Mouse (Mus musculus): ENCODE data around the gene Gm28038. TPM values are rescaled to one million over a fixed set of nuclear protein-coding genes. Genes with fewer than 3 reads are reported as not detected.
A peak's percentile ranks its signal among the peaks of the same experiment; 100 is the strongest.

The Gm28038 gene
- polyA plus RNA-seq, 1 experiment from 2014 or later, result not detected

DNA sequence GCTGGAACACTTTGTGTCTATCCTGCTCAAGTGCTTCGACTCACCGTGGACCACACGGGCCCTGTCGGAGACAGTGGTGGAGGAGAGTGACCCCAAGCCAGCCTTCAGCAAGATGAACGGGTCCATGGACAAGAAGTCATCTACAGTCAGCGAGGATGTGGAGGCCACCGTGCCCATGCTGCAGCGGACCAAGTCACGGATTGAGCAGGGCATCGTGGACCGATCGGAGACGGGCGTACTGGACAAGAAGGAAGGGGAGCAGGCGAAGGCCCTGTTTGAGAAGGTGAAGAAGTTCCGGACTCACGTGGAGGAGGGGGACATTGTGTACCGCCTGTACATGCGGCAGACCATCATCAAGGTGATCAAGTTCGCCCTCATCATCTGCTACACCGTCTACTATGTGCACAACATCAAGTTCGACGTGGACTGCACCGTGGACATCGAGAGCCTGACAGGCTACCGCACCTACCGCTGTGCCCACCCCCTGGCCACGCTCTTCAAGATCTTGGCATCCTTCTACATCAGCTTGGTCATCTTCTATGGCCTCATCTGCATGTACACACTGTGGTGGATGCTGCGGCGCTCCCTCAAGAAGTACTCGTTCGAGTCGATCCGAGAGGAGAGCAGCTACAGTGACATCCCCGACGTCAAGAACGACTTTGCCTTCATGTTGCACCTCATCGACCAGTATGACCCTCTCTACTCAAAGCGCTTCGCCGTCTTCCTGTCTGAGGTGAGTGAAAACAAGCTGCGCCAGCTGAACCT lies 25.0 kb upstream of the Gm28038 start:
- Histone ChIP-seq H3K4me3 (ENCODE audit: low read length) (no peak overlapping the region), H3K4me2 (ENCODE audit: low read depth, low read length) (no peak overlapping the region), H3K36me3 (ENCODE audit: control insufficient read depth, insufficient read depth, low read length) (peaks cover 23% of the 10 kb centered on the region), H3K4me1 (ENCODE audit: control insufficient read depth, insufficient read depth, low read length) (peaks cover 18% of the 10 kb centered on the region), H3K27me3 (replicated peaks; ENCODE audit: control insufficient read depth, insufficient read depth, low read length) (no peaks in the 10 kb centered on the region), H3K27ac (ENCODE audit: low read length) (no peak overlapping the region), H3K9ac (ENCODE audit: low read depth, low read length) (no peak overlapping the region), H3K9me3 (ENCODE audit: control insufficient read depth, low read length) (no peaks in the 10 kb centered on the region)
- ATAC-seq, result no peak
- WGBS, result 96% methylated on average over 42 of the region's 42 CpGs

DNA sequence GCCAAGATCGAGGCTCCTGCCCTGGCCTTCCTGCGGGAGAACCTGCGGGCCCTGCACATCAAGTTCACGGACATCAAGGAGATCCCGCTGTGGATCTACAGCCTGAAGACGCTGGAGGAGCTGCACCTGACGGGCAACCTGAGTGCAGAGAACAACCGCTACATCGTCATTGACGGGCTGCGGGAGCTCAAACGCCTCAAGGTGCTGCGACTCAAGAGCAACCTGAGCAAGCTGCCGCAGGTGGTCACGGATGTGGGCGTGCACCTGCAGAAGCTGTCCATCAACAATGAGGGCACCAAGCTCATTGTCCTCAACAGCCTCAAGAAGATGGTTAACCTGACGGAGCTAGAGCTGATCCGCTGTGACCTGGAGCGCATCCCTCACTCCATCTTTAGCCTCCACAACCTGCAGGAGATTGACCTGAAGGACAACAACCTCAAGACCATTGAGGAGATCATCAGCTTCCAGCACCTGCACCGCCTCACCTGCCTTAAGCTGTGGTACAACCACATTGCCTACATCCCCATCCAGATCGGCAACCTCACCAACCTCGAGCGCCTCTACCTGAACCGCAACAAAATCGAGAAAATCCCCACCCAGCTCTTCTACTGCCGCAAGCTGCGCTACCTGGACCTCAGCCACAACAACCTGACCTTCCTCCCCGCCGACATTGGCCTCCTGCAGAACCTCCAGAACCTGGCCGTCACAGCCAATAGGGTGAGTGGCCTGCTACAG lies 24.1 kb upstream of the Gm28038 start:
- Histone ChIP-seq H3K27ac (ENCODE audit: low read length) (no peak overlapping the region), H3K36me3 (ENCODE audit: control insufficient read depth, insufficient read depth, low read length) (peaks cover 23% of the 10 kb centered on the region)

DNA sequence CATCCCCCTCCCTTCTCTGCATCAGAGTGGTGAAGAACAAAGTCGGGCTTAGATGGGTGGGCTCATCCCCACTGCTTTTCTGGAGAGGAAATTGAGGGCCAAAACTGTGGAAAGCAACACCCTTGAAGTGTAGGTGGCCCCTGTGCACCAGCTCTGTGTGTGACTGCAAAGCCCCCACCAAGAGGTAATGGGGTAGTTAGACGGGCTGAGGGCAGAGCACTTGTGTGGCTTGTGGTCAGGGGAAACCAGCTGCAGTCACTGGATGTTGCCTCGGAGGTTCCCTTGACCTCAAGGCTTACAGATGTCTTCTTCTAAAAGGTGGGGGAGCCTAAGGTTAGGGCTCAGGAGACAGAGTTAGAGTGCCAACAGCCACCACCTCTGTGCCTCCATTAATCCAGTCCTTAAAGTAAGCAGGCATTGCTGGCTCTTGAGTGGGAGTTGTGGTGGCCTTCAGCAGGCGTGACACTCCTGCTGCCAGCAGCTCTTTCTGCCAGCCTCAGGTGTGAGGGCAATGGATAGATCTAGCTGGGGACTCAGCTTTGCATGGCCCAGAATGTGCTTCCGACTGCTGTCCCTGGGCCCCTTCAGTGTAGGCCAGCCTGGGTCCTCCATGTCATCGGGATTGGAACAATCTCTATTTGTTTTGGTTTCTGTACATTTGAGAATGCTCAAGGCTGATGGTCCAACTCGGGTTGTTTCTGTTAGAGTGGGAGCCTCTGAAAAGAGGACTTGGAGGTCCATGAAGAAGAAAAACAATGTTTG lies 23.0 kb upstream of the Gm28038 start:
- Histone ChIP-seq H3K27me3 (replicated peaks; ENCODE audit: control insufficient read depth, insufficient read depth, low read length) (no peaks in the 10 kb centered on the region), H3K27ac (ENCODE audit: low read length) (no peak overlapping the region), H3K4me1 (ENCODE audit: control insufficient read depth, insufficient read depth, low read length) (peaks cover under 1% of the 10 kb centered on the region), H3K4me3 (ENCODE audit: low read length) (no peak overlapping the region), H3K9ac (ENCODE audit: low read depth, low read length) (no peak overlapping the region), H3K9me3 (ENCODE audit: control insufficient read depth, low read length) (no peaks in the 10 kb centered on the region), H3K36me3 (ENCODE audit: control insufficient read depth, insufficient read depth, low read length) (peaks cover 23% of the 10 kb centered on the region), H3K4me2 (ENCODE audit: low read depth, low read length) (no peak overlapping the region)
- ATAC-seq, result no peak
- WGBS, result 81% methylated on average over 7 of the region's 7 CpGs

More for the DNA sequence above, 24.1 kb upstream of the Gm28038 start:
- H3K9me3 ChIP-seq (ENCODE audit: control insufficient read depth, low read length), result no peaks in the 10 kb centered on the region
- no peak overlapping the region for H3K4me2 ChIP-seq (ENCODE audit: low read depth, low read length)
- no peak overlapping the region for H3K9ac ChIP-seq (ENCODE audit: low read depth, low read length)
- H3K4me1 ChIP-seq (ENCODE audit: control insufficient read depth, insufficient read depth, low read length), result peaks cover 11% of the 10 kb centered on the region
- H3K4me3 ChIP-seq (ENCODE audit: low read length), result no peak overlapping the region
- no peak for ATAC-seq
- 96% methylated on average over 30 of the region's 30 CpGs for WGBS
- no peaks in the 10 kb centered on the region for H3K27me3 ChIP-seq (replicated peaks; ENCODE audit: control insufficient read depth, insufficient read depth, low read length)

DNA sequence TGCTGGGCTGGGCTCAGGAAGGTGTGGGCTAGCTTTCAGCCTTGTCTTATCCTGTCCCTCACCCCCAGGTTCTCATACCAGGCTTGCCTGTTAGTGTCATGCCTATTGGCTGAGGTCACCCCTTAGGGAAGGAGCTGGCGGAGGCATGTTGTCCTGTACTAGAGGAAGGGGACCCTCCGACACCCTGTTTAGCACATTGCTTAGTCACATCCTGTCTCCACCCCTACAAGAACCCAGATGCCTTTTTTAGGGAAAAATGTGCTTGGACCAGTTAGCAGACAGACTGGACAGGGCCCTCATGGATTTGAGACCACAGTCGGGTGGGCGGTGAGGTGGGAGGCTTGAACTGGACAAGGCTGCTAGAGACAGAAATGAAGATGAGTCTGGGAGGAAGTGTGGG lies 22.2 kb upstream of the Gm28038 start:
- peaks cover 28% of the 10 kb centered on the region for H3K36me3 ChIP-seq (ENCODE audit: control insufficient read depth, insufficient read depth, low read length)
- H3K4me1 ChIP-seq (ENCODE audit: control insufficient read depth, insufficient read depth, low read length), result peaks cover 3% of the 10 kb centered on the region; the same call in 1 of the 2 replicates
- peak; percentile 35; the same call in 1 of the 2 replicates for ATAC-seq
- WGBS, result 68% methylated on average over 4 of the region's 4 CpGs
- no peaks in the 10 kb centered on the region for H3K9me3 ChIP-seq (ENCODE audit: control insufficient read depth, low read length)
- no peak overlapping the region for H3K27ac ChIP-seq (ENCODE audit: low read length)
- H3K9ac ChIP-seq (ENCODE audit: low read depth, low read length), result no peak overlapping the region
- H3K4me2 ChIP-seq (ENCODE audit: low read depth, low read length), result no peak overlapping the region
- no peaks in the 10 kb centered on the region for H3K27me3 ChIP-seq (replicated peaks; ENCODE audit: control insufficient read depth, insufficient read depth, low read length)
- H3K4me3 ChIP-seq (ENCODE audit: low read length), result no peak overlapping the region

DNA sequence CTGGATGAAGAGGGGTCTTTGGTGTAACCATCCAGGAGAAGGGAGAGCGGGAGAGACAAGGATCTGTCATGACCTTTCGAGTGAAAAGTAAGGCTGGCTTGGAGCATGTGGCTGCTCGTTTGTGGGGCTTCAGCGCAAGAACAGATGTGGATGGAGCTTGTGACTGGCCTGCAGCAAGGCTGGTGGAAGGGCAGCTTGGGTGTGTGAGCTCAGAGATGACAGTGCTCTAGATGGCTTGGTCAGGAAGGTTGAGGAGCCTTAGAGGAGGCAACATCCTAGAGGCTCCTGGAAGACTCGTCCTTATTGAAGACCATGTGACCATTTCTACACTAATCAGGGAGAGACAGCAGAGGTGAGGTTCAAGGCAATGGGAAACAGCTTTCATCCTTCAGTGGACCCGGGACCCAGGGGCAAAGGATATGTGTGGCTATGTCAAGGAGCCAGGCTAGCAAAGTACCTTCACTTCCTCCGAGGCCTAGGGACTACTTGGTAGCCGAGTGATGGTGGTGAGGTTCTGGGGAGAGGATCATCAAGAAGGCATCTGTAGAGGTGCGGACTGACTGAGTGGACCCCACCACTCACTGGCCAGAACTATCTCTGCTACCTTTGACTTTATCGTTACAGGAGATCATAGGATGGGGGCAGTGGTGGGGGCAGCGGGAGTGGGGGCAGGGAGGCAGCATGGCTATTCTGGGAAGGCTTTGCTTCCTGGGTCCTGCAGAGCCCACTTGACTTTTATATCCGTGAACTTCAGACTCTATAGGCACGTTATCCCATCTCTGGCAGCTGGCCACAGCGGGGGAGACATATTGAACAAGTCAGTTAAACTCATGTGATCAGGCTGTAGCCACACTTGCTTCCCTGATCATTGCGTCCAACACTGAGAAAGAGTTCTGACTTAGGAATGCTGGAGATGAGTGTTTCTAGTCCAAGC lies 21.4 kb upstream of the Gm28038 start:
- Histone ChIP-seq H3K4me1 (ENCODE audit: control insufficient read depth, insufficient read depth, low read length) (peaks cover 3% of the 10 kb centered on the region; the same call in 1 of the 2 replicates), H3K27me3 (replicated peaks; ENCODE audit: control insufficient read depth, insufficient read depth, low read length) (no peaks in the 10 kb centered on the region), H3K9ac (ENCODE audit: low read depth, low read length) (no peak overlapping the region), H3K27ac (ENCODE audit: low read length) (no peak overlapping the region), H3K9me3 (ENCODE audit: control insufficient read depth, low read length) (no peaks in the 10 kb centered on the region), H3K36me3 (ENCODE audit: control insufficient read depth, insufficient read depth, low read length) (peaks cover 30% of the 10 kb centered on the region), H3K4me2 (ENCODE audit: low read depth, low read length) (no peak overlapping the region), H3K4me3 (ENCODE audit: low read length) (no peak overlapping the region)
- ATAC-seq, result no peak
- 83% methylated on average over 15 of the region's 15 CpGs for WGBS

DNA sequence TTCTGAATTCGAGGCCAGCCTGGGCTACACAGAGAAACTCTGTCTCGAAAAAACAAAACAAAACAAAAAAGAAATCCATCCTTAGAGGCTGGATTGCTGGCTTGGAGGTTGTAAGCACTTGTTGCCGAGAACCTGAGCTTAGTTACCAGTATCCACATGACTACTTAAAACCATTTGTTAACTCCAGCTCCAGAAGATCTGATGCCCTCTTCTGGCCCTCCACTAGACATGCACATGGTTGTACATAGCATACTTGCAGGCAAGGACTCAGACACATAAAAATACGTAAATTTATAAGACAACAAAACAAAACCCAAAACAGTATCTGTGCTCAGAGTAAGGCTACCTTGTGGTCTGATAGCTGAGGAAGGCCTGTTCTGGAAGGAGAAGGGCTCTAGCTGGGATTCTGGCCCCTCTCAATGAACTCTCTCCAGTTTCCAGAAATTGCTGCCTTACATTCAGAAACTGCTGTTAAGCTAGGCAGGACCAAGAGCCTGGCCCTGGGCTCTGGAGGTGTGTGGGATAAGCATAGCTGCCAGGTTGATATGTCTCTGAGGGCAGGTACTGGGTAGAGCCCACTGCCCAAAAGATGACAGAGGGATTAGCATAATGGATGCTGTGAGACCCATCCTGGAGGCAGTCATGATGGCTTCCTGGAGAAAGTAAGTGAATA lies 19.6 kb upstream of the Gm28038 start:
- H3K9me3 ChIP-seq (ENCODE audit: control insufficient read depth, low read length), result no peaks in the 10 kb centered on the region
- no peak overlapping the region for H3K4me3 ChIP-seq (ENCODE audit: low read length)
- no peak overlapping the region for H3K27ac ChIP-seq (ENCODE audit: low read length)
- H3K27me3 ChIP-seq (replicated peaks; ENCODE audit: control insufficient read depth, insufficient read depth, low read length), result no peaks in the 10 kb centered on the region
- no peak for ATAC-seq
- no peak overlapping the region for H3K9ac ChIP-seq (ENCODE audit: low read depth, low read length)
- H3K36me3 ChIP-seq (ENCODE audit: control insufficient read depth, insufficient read depth, low read length), result peaks cover 17% of the 10 kb centered on the region
- 88% methylated on average over 4 of the region's 4 CpGs for WGBS
- H3K4me2 ChIP-seq (ENCODE audit: low read depth, low read length), result no peak overlapping the region
- peaks cover 19% of the 10 kb centered on the region for H3K4me1 ChIP-seq (ENCODE audit: control insufficient read depth, insufficient read depth, low read length)

DNA sequence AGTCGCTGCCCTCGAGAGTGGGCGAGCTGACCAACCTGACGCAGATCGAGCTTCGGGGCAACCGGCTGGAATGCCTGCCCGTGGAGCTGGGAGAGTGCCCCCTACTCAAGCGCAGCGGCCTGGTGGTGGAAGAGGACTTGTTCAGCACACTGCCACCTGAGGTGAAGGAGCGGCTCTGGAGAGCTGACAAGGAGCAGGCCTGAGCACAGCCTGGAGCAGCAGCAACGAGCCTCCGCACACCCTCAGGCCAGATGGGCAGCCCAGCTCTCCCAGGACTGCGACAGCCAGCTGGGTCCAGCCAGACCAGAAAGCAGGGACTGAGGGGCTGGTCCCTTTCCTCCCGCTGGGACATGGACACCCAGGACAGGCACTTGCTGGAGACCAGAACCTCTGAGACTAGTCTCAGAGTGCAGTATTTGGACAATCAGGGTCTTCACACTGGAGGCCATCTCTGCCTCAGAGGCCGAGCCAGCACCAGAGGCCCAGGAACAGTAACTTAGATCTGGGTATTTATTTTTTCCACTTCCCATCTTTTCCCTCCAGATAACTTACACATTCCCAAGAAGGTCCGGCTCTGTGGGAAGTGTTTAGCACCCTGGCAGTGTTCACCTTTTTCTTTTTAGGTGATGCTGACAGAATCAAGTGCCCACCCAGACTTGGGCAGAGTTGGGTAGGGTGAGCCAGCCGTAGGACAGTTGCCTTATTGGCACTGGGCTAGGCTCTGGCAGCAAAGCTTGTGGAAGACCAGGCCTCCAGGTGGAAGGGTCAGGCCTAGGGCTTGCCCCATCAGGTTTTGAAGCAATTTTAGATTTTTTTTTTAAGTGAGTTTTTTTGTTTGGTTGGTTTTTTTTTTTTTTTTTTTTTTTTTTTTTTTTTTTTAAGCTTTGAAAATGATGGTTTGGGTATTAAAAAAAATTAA lies 18.7 kb upstream of the Gm28038 start:
- no peaks in the 10 kb centered on the region for H3K27me3 ChIP-seq (replicated peaks; ENCODE audit: control insufficient read depth, insufficient read depth, low read length)
- peaks cover 7% of the 10 kb centered on the region for H3K36me3 ChIP-seq (ENCODE audit: control insufficient read depth, insufficient read depth, low read length)
- WGBS, result 92% methylated on average over 18 of the region's 18 CpGs
- no peaks in the 10 kb centered on the region for H3K9me3 ChIP-seq (ENCODE audit: control insufficient read depth, low read length)
- no peak overlapping the region for H3K27ac ChIP-seq (ENCODE audit: low read length)
- H3K4me3 ChIP-seq (ENCODE audit: low read length), result no peak overlapping the region
- H3K4me1 ChIP-seq (ENCODE audit: control insufficient read depth, insufficient read depth, low read length), result peaks cover 27% of the 10 kb centered on the region
- H3K4me2 ChIP-seq (ENCODE audit: low read depth, low read length), result no peak overlapping the region
- ATAC-seq, result no peak
- no peak overlapping the region for H3K9ac ChIP-seq (ENCODE audit: low read depth, low read length)

Measured in intestine, embryonic 16.5 days (tissue).